Mouse (Mus musculus) gastrocnemius, postnatal 14 days (tissue): ENCODE data around the gene Cyb561. TPM values are rescaled to one million over a fixed set of nuclear protein-coding genes. Genes with fewer than 3 reads are reported as not detected.
A peak's percentile ranks its signal among the peaks of the same experiment; 100 is the strongest.

ENCODE experiments used
- DNase-seq: peaks from one replicate; pipeline ENCODE4 v3.0.0; 2021; ENCODE audit warnings: mixed read lengths
- intact Hi-C: fragments of 180-260 bp; cut with DNase I; formaldehyde crosslinking; loops from one replicate; pipeline ENCODE4 v1.15.1; 2025; ENCODE audit warnings: low total_unique reads
- total RNA-seq, 2 experiments: library from RNA; stranded (reverse); gene quantifications; 2 replicates each; pipeline ENCODE4 v1.2.3; 2021

The Cyb561 gene
- total RNA-seq, 2 experiments from 2014 or later, result 6.4 to 8.2 TPM

- intact Hi-C loops, result no loop called here
- DNase-seq, result no peak
Measured at GRCm38 (mm10) chr11:105928171-105928570, 25.0 kb downstream of the Cyb561 start.

GRCm38 (mm10) chr11:105927065-105928030, 25.8 kb downstream of the Cyb561 start:
- intact Hi-C loops, result loop anchor here (2.0 kb wide), 2 partner anchors 43 to 99 kb away; no protein-coding TSS in a partner anchor
- peak; percentile 67 for DNase-seq

GRCm38 (mm10) chr11:105922769-105923663, 30.1 kb downstream of the Cyb561 start:
- intact Hi-C loops, result no loop called here
- no peak for DNase-seq

GRCm38 (mm10) chr11:105921275-105921674, 31.9 kb downstream of the Cyb561 start:
- intact Hi-C loops, result no loop called here
- no peak for DNase-seq

- intact Hi-C loops, result no loop called here
Measured at GRCm38 (mm10) chr11:105920836-105921235, 32.3 kb downstream of the Cyb561 start.

GRCm38 (mm10) chr11:105920098-105920785, 32.9 kb downstream of the Cyb561 start:
- intact Hi-C loops, result no loop called here
- no peak for DNase-seq

More at GRCm38 (mm10) chr11:105920836-105921235, 32.3 kb downstream of the Cyb561 start:
- no peak for DNase-seq

- no peak for DNase-seq
- intact Hi-C loops, result loop anchor here (5.0 to 10.0 kb wide), 2 partner anchors 566 to 639 kb away; no protein-coding TSS in a partner anchor
Measured at GRCm38 (mm10) chr11:105913580-105913979, 39.6 kb downstream of the Cyb561 start.

- intact Hi-C loops, result loop anchor here (5.0 to 10.0 kb wide), 2 partner anchors 564 to 637 kb away; no protein-coding TSS in a partner anchor
- DNase-seq, result peak; percentile 62
Measured at GRCm38 (mm10) chr11:105911592-105912375, 41.4 kb downstream of the Cyb561 start.

GRCm38 (mm10) chr11:105911149-105911548, 42.0 kb downstream of the Cyb561 start:
- intact Hi-C loops, result loop anchor here (5.0 to 10.0 kb wide), 2 partner anchors 564 to 636 kb away; no protein-coding TSS in a partner anchor
- no peak for DNase-seq

GRCm38 (mm10) chr11:105909617-105910016, 43.5 kb downstream of the Cyb561 start:
- DNase-seq, result no peak
- intact Hi-C loops, result loop anchor here (5.0 to 10.0 kb wide), 2 partner anchors 562 to 635 kb away; no protein-coding TSS in a partner anchor

- intact Hi-C loops, result no loop called here
- DNase-seq, result no peak
Measured at GRCm38 (mm10) chr11:105908926-105909325, 44.2 kb downstream of the Cyb561 start.

- intact Hi-C loops, result no loop called here
- DNase-seq, result no peak
Measured at GRCm38 (mm10) chr11:105907381-105907780, 45.8 kb downstream of the Cyb561 start.

GRCm38 (mm10) chr11:105905529-105906213, 47.5 kb downstream of the Cyb561 start:
- intact Hi-C loops, result no loop called here
- no peak for DNase-seq

- intact Hi-C loops, result no loop called here
- no peak for DNase-seq
Measured at GRCm38 (mm10) chr11:105902956-105903355, 50.2 kb downstream of the Cyb561 start.

GRCm38 (mm10) chr11:105901501-105901900, 51.6 kb downstream of the Cyb561 start:
- intact Hi-C loops, result no loop called here
- DNase-seq, result no peak

- intact Hi-C loops, result no loop called here
- DNase-seq, result no peak
Measured at GRCm38 (mm10) chr11:105899151-105899550, 54.0 kb downstream of the Cyb561 start.

- intact Hi-C loops, result no loop called here
- DNase-seq, result no peak
Measured at GRCm38 (mm10) chr11:105887281-105887680, 65.9 kb downstream of the Cyb561 start.

- intact Hi-C loops, result no loop called here
- DNase-seq, result no peak
Measured at GRCm38 (mm10) chr11:105885558-105885957, 67.6 kb downstream of the Cyb561 start.
